Mouse (Mus musculus) spleen, embryonic (tissue): ENCODE measurements around the gene Ak9.

Source experiments
- CTCF ChIA-PET: fragments of 350-600 bp; sonication (Branson Sonifier 250); formaldehyde crosslinking; loops from one replicate; lab custom pipeline; 2022; lab: Charles Lee

Ak9 gene

GRCm38 (mm10) chr10:41480938-41481880 is 177.4 kb downstream of the Ak9 start:
- CTCF ChIA-PET = no interaction called here

GRCm38 (mm10) chr10:41482446-41482845 is 178.7 kb downstream of the Ak9 start:
- CTCF ChIA-PET = no interaction called here
